Mouse (Mus musculus) layer of hippocampus, adult 6 months (tissue): ENCODE measurements around the gene Skiv2l. TPM values are rescaled to one million over a fixed set of nuclear protein-coding genes. Genes with fewer than 3 reads are reported as not detected.

Source experiments
- long read RNA-seq, 2 experiments: library from polyadenylated mRNA; unstranded; transcript quantifications; one replicate each; pipeline ENCODE4 v2.0.0; 2019 to 2020
- microRNA-seq: library from miRNA; unstranded; fragments of <30 nt; microRNA quantifications from one replicate; pipeline ENCODE4 v1.2.0, GENCODE M21; 2020
- polyA plus RNA-seq: library from polyadenylated mRNA; unstranded; fragments of <200 nt; fragmentation: Nextera tagmentation; gene quantifications from 2 replicates; pipeline ENCODE4 v1.2.3, GENCODE M21; 2021

Skiv2l gene
- polyA plus RNA-seq = 23.6 and 26.5 TPM in 2 replicates
- long read RNA-seq, experiment 1, transcript Skiv2l-201 (28 exons, 3,951 nt) = major isoform, 28 of 58 reads
- long read RNA-seq, experiment 1, partial matches to known transcripts = 26 of 58 reads
- long read RNA-seq, experiment 1, other reads (novel, unspliced or antisense) = 4 of 58 reads
- long read RNA-seq, experiment 2, transcript Skiv2l-201 (28 exons, 3,951 nt) = major isoform, 163 of 250 reads
- long read RNA-seq, experiment 2, partial matches to known transcripts = 53 of 250 reads
- long read RNA-seq, experiment 2, other reads (novel, unspliced or antisense) = 33 of 250 reads

DNA sequence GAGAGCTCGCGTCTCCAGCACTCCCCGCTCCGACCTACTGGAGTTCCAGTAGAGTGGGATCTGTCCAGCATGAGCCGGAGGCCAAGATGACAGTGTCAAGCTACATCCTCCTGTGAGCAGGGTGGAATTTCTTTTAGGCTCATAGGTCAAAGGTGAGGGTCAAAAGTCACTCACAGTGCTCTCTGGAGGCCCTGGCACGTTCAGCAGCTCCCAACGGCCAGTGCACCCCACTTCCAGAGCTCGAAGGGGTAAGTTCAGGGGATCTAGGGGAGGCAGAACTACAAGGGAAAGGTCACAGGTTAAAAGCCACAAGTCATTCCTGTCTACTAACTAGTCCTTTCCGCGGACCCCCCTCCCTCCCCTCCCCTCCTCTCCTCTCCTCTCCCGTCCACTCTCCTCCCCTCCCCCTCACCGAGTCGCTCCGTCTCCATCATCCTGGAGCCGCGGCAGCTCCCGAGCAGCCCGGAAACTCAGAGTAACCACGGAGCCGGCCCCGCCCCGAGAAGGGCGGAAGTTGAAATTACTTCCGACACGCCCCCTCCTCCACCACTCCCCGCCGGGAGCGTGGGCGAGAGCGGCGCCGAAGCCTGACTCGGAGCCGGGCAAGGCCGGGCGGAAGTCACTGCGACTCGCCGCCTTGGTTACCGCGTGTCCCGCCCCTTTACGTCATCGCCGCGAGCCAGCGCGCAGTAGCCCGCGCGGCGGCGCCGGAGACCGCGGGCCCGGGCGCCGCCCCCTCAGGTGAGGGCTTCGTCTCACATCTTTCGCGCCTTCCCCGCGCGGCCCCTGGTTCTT is at the start of gene Skiv2l, which contains the start of gene Nelfe:
Gene Skiv2l (minus strand): TSS at position 489 of the 795 bp plus-strand sequence.
Gene Nelfe (plus strand): TSS at position 670 of the 795 bp plus-strand sequence.

DNA sequence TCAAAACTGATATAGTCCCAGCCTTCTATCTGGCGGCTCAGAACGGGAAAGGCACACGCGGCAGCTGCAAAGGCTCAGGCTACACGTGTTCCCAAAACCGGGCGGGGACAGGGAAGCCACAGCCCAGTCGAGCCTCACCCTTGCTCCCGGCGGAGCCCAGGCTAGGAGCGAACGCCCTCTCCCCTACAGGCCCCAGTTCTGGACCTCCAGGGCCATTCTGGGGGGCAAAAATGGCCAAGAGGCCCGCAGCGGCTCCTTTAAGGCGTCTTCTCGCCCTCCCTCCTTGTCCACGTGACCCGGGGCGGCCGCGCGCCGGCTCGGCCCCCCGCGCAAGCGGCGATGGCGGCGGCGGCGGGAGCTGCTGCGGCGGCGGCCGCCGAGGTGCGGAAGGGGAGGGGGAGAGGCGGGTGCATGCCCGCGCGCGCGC is 48.2 kb upstream of the Skiv2l start, which contains the start of the genes C2 and Ehmt2:
Gene C2 (minus strand): TSS at position 106 of the 427 bp plus-strand sequence.
Gene Ehmt2 (plus strand): TSS at position 310 of the 427 bp plus-strand sequence.

GRCm38 (mm10) chr17:34881683-34882310 is 31.8 kb upstream of the Skiv2l start, which contains the start of gene Gm20547:
Gene Gm20547, minus strand, starts transcription at chr17:34882042.

DNA sequence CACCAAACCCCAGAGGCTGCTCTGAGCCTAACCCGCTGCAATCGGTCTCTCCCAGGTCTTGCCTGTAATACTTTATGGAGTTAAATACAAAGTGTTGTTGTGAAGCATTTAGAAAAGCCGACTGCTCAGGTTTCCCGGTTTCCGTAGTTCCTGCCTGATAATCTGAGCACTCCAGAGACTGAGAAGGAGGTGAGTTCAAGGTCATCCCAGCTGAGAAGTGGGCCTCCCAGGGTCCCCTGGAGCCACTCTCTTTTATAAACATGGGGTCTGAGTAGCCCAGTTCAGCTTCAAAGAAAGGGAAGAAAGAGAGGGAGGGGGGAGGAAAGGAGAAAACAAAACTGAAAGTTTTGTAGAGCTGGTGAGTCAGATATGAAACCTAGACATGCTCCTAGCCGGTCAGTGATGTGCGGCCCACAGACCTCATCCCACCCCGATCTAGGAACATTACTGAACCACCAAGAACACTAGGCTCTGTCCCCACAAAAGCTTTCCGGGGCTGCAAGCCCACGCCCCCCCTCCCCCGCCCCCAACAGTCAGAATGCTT is 29.4 kb upstream of the Skiv2l start, which contains the start of gene Zbtb12:
Gene Zbtb12 (plus strand): TSS at position 148 of the 544 bp plus-strand sequence.

GRCm38 (mm10) chr17:34862416-34863081 is 12.5 kb upstream of the Skiv2l start, which contains the start of gene Cfb:
Gene Cfb, minus strand, starts transcription at chr17:34862518.

DNA sequence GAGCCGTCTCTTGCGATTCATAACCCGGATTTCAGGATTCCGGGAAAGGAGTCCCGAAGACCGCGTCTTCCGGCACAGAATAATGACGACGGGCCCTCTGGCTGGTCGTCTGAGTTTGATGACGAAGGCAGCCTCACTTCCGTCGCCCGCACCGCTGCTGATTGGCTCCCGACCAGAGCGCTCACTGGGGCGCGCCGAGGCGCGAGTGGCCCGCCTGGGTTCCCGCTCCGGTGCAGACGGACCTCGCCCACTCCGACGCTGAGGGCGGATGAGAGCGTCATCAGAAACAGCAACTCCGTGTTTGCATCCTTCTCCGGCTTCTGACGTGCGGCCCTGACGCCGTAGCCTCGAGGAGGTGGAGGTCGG is 13.2 kb downstream of the Skiv2l start, which contains the start of the genes Stk19 and Dxo:
Gene Stk19 (minus strand): TSS at position 90 of the 366 bp plus-strand sequence.
Gene Dxo (plus strand): TSS at position 164 of the 366 bp plus-strand sequence.

GRCm38 (mm10) chr17:34804301-34804700 is 45.7 kb downstream of the Skiv2l start, which contains the start of gene Cyp21a1:
Gene Cyp21a1, minus strand, starts transcription at chr17:34804561.

Small RNA genes within 50 kb of the gene (microRNA-seq; reads per million reads assigned to microRNA genes)
- gene Mir6970 (not detected), gene Mir6971 (9.2 reads per million, percentile 30 among the genes with 10 or more reads in this experiment), gene Mir6972 (not detected)

Other genes with a start within 250 kb of the Skiv2l start
- gene Rnf5, start 246.5 kb downstream of the Skiv2l start, polyA plus RNA-seq = 191 and 194 TPM in 2 replicates
- gene Agpat1, start 245.9 kb downstream of the Skiv2l start, polyA plus RNA-seq = 76.2 and 84.4 TPM in 2 replicates
- gene Egfl8, start 234.2 kb downstream of the Skiv2l start, polyA plus RNA-seq = 2.5 and 3.3 TPM in 2 replicates
- gene Ppt2, start 221.7 kb downstream of the Skiv2l start, polyA plus RNA-seq = 8.3 and 9.4 TPM in 2 replicates
- 19.2 and 21.3 TPM in 2 replicates for gene Prrt1, start 220.7 kb downstream of the Skiv2l start, polyA plus RNA-seq
- gene Fkbpl, start 205.4 kb downstream of the Skiv2l start, polyA plus RNA-seq = 18.3 and 19.7 TPM in 2 replicates
- 35.3 and 40.9 TPM in 2 replicates for gene Atf6b, start 203.1 kb downstream of the Skiv2l start, polyA plus RNA-seq
- 0.31 and 0.33 TPM in 2 replicates for gene Tnxb, start 179.7 kb downstream of the Skiv2l start, polyA plus RNA-seq
- 9.3 and 15.6 TPM in 2 replicates for gene C4b, start 106.3 kb downstream of the Skiv2l start, polyA plus RNA-seq
- gene Cyp21a1, start 45.6 kb downstream of the Skiv2l start, polyA plus RNA-seq = not detected in 2 replicates
- gene Stk19, start 13.3 kb downstream of the Skiv2l start, polyA plus RNA-seq = 55.5 and 61.6 TPM in 2 replicates
- gene Dxo, start 13.2 kb downstream of the Skiv2l start, polyA plus RNA-seq = 26.3 and 27.8 TPM in 2 replicates
- gene Nelfe, start 181 bp upstream of the Skiv2l start, polyA plus RNA-seq = 36.8 and 43.3 TPM in 2 replicates
- 0.49 and 0.80 TPM in 2 replicates for gene Cfb, start 12.3 kb upstream of the Skiv2l start, polyA plus RNA-seq
- gene Zbtb12, start 29.3 kb upstream of the Skiv2l start, polyA plus RNA-seq = 0.23 and 0.26 TPM in 2 replicates
- gene Gm20547, start 31.8 kb upstream of the Skiv2l start, polyA plus RNA-seq = not detected in 2 replicates
- 1.3 and 2.0 TPM in 2 replicates for gene C2, start 48.1 kb upstream of the Skiv2l start, polyA plus RNA-seq
- gene Ehmt2, start 48.3 kb upstream of the Skiv2l start, polyA plus RNA-seq = 21.5 and 22.0 TPM in 2 replicates
- 0.29 and 0.30 TPM in 2 replicates for gene Slc44a4, start 64.3 kb upstream of the Skiv2l start, polyA plus RNA-seq
- 24.8 and 26.2 TPM in 2 replicates for gene Neu1, start 81.0 kb upstream of the Skiv2l start, polyA plus RNA-seq
- 0.90 and 1.3 TPM in 2 replicates for gene Hspa1b, start 109.0 kb upstream of the Skiv2l start, polyA plus RNA-seq
- not detected in 2 replicates for gene Gm20481, start 119.7 kb upstream of the Skiv2l start, polyA plus RNA-seq
- gene Hspa1a, start 121.9 kb upstream of the Skiv2l start, polyA plus RNA-seq = 7.2 and 7.7 TPM in 2 replicates
- gene Hspa1l, start 122.5 kb upstream of the Skiv2l start, polyA plus RNA-seq = 0.60 and 0.84 TPM in 2 replicates
- 35.2 and 42.4 TPM in 2 replicates for gene Lsm2, start 131.7 kb upstream of the Skiv2l start, polyA plus RNA-seq
- gene Vars, start 150.8 kb upstream of the Skiv2l start, polyA plus RNA-seq = 20.0 and 21.5 TPM in 2 replicates
- 0.20 TPM in 1 of 2 replicates, not detected in the other for gene Vwa7, start 166.4 kb upstream of the Skiv2l start, polyA plus RNA-seq
- 0.62 and 0.97 TPM in 2 replicates for gene Sapcd1, start 177.8 kb upstream of the Skiv2l start, polyA plus RNA-seq
- gene Msh5, start 196.5 kb upstream of the Skiv2l start, polyA plus RNA-seq = 0.33 and 0.59 TPM in 2 replicates
- 28.2 and 29.7 TPM in 2 replicates for gene Clic1, start 199.8 kb upstream of the Skiv2l start, polyA plus RNA-seq
- 18.0 and 23.6 TPM in 2 replicates for gene Ddah2, start 208.8 kb upstream of the Skiv2l start, polyA plus RNA-seq
- not detected in 2 replicates for gene Ly6g6c, start 215.2 kb upstream of the Skiv2l start, polyA plus RNA-seq
- 0.06 TPM in 1 of 2 replicates, not detected in the other for gene Mpig6b, start 216.0 kb upstream of the Skiv2l start, polyA plus RNA-seq
- 4.4 and 4.6 TPM in 2 replicates for gene Ly6g6e, start 226.7 kb upstream of the Skiv2l start, polyA plus RNA-seq
- gene Ly6g6d, start 227.9 kb upstream of the Skiv2l start, polyA plus RNA-seq = 1.2 and 2.3 TPM in 2 replicates
- 1.2 and 2.1 TPM in 2 replicates for gene Ly6g6f, start 235.4 kb upstream of the Skiv2l start, polyA plus RNA-seq
- gene Abhd16a, start 239.1 kb upstream of the Skiv2l start, polyA plus RNA-seq = 86.3 and 93.9 TPM in 2 replicates